Mouse (Mus musculus): ENCODE data around the gene Fam76a.
A peak's percentile ranks its signal among the peaks of the same experiment; 100 is the strongest.

Gene Fam76a

GRCm38 (mm10) chr4:132922558-132923008, at the start of gene Fam76a:
TSS of gene Fam76a (minus strand) at chr4:132922558.
- DNase-seq (ENCODE audit: low spot score) = peak; percentile 95

- no peak for DNase-seq (ENCODE audit: low spot score)
Measured at GRCm38 (mm10) chr4:132972101-132972500, 49.7 kb upstream of the Fam76a start.

- DNase-seq (ENCODE audit: low spot score) = no peak
Measured at GRCm38 (mm10) chr4:132971601-132972000, 49.2 kb upstream of the Fam76a start.

GRCm38 (mm10) chr4:132968105-132968938, 46.0 kb upstream of the Fam76a start:
- no peak for DNase-seq (ENCODE audit: low spot score)

GRCm38 (mm10) chr4:132964473-132964872, 42.1 kb upstream of the Fam76a start:
- DNase-seq (ENCODE audit: low spot score) = no peak

GRCm38 (mm10) chr4:132964064-132964463, 41.7 kb upstream of the Fam76a start:
- no peak for DNase-seq (ENCODE audit: low spot score)

GRCm38 (mm10) chr4:132963436-132963835, 41.1 kb upstream of the Fam76a start:
- DNase-seq (ENCODE audit: low spot score) = no peak

GRCm38 (mm10) chr4:132962628-132963027, 40.3 kb upstream of the Fam76a start:
- no peak for DNase-seq (ENCODE audit: low spot score)

GRCm38 (mm10) chr4:132961866-132962265, 39.5 kb upstream of the Fam76a start:
- DNase-seq (ENCODE audit: low spot score) = no peak

GRCm38 (mm10) chr4:132960864-132961639, 38.7 kb upstream of the Fam76a start:
- no peak for DNase-seq (ENCODE audit: low spot score)

GRCm38 (mm10) chr4:132960313-132960712, 38.0 kb upstream of the Fam76a start:
- no peak for DNase-seq (ENCODE audit: low spot score)

- no peak for DNase-seq (ENCODE audit: low spot score)
Measured at GRCm38 (mm10) chr4:132959679-132960045, 37.3 kb upstream of the Fam76a start.

- no peak for DNase-seq (ENCODE audit: low spot score)
Measured at GRCm38 (mm10) chr4:132958741-132959678, 36.7 kb upstream of the Fam76a start.

GRCm38 (mm10) chr4:132955395-132955791, 33.0 kb upstream of the Fam76a start:
- DNase-seq (ENCODE audit: low spot score) = no peak

- DNase-seq (ENCODE audit: low spot score) = no peak
Measured at GRCm38 (mm10) chr4:132954530-132955394, 32.4 kb upstream of the Fam76a start.

GRCm38 (mm10) chr4:132950999-132951398, 28.6 kb upstream of the Fam76a start:
- no peak for DNase-seq (ENCODE audit: low spot score)

GRCm38 (mm10) chr4:132949882-132950532, 27.6 kb upstream of the Fam76a start:
- no peak for DNase-seq (ENCODE audit: low spot score)

GRCm38 (mm10) chr4:132946047-132947001, 24.0 kb upstream of the Fam76a start:
- DNase-seq (ENCODE audit: low spot score) = no peak
